Mouse (Mus musculus): ENCODE results near the gene 1700029H14Rik.

Gene 1700029H14Rik

DNA sequence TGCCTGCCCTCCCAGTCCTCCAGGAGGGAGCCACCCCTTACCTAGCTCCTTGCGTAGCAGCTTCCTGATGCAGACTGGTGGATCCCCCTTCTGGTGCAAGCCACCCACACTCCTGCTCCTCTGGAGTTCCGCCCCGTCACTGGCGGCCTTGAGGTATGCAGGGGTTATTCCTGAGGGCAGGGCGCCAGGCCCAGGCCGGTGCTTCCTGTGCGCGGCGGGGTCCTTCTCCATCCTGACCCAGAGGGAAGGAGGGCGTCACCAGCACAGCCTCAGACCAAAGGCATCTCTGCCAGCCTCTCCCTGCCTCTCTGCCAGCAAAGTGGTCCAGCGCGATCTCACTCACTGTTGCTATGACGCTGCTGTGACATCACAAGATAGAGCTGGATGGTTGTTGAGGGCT is at the start of gene 1700029H14Rik:
Gene 1700029H14Rik, minus strand, starts transcription at position 344 of the 400 bp plus-strand sequence.
- DNase-seq = peak; percentile 78

DNA sequence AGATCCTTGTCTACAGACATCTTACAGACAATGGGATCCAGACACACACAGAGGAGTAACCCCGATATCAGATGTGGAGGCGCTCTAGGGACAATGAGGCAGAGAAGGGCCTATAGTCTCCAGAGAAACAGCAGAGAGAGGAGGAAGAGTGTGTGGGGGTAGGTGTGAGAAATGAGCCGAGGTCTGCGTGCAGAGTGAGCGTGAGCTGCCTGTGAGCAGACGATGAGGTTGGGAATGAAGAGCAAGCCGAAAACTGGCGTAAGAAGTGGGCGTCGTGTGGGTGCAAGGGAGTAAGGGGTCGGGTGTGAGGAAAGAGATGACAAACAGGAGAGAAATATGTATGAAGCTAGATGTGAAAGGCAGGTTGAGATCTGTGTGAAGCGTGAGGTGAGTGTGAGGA is 49.4 kb upstream of the 1700029H14Rik start:
- DNase-seq = no peak

DNA sequence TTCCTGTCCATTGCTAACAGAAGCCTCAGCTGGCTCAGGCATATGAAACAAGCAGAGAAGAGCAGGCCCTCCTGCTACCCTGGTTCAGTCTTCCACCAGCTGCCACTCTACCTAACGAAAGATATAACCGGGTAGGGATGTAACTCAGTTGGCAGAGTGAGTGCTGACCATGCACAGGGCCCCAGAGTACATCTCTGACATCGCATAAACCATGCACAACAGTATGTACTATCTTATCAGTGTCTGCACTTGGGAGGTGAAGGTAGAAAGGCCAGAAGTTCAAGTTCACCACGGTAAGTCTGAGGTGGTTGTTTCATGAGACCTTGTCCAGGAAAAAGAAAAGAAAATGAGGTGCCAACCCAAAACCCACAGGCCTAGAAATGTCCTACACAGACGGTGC is 47.7 kb upstream of the 1700029H14Rik start:
- no peak for DNase-seq

DNA sequence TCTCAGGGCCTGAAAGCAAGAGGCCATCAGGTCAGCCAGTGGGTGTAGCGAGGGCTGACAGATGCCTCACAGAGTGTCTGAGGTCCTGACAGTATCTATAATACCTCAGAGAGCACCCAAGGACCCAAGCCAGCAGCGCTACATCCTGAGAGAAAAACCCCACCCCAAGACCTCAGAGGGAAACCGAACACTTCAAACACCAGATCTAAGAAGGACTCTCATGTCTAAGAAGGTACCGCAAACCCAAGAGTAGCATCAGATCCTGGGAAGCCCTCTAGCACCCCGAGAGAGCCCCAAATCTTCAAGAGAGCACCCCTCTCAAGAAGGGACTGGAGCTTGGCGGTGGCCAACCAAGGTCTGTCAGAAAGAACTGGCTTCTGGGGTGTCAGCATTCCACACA is 46.7 kb upstream of the 1700029H14Rik start:
- no peak for DNase-seq

DNA sequence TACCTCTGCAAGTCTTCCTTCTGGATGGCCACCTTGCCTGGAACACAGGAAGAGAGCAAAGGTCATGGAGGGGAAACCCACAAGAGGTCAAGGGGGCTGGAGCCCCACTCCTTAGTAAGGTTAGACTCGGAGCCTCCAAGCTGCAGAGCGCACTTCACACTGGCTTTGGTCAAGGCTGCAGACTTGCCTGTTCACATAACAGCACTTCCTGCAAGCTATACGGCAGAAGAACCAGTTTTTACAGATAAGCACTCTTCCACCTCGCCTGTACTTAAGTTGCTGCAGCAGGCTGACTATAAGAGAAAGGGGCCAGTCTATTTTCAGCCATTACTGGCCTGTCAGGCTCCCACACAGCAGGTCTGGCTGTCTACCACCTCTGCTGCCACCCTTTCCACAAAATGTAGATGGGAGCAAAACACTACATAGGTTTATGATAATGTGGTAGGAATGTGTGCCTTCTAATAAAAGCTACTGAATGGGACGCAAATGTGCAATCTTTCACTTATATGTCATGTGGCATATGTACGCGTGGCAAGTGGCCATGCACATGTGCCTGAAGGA is 43.7 kb upstream of the 1700029H14Rik start:
- no peak for DNase-seq

DNA sequence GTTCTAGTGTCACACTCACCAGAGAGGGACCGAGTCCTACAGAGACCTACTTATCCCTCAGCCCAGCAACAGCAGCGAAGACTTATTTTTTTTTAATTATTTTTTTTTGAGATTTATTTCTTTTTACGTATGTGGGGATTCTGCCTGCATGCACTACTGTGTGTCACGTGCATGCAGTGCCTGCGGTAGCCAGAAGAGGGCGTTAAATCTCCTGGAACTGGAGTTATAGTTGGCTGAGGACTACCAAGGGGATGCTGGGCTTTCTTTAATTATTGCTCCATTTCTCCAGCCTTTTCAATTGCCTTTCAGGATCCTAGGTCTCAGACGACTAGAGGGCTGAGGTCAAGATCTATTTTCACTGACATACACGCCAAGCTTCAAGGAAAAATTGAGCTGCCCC is 40.4 kb upstream of the 1700029H14Rik start:
- peak; percentile 66 for DNase-seq

DNA sequence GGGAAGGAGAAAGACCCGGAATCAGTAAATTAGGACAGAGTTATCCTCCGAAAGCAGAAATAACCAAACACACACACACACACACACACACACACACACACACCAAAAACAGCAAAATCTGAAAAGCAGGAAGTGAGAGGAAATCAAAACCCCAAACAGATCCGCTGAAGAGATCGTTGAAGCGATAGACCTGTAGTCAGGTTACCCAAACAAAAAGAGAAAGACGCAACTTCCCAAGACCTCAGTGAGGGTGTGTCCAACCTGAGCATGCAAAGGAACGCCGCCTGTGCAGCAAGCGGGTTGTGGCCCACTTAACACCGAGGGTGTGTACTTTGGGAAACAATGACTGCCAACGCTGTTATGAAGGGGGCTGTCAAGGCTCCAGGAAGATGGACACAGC is 38.9 kb upstream of the 1700029H14Rik start:
- no peak for DNase-seq

DNA sequence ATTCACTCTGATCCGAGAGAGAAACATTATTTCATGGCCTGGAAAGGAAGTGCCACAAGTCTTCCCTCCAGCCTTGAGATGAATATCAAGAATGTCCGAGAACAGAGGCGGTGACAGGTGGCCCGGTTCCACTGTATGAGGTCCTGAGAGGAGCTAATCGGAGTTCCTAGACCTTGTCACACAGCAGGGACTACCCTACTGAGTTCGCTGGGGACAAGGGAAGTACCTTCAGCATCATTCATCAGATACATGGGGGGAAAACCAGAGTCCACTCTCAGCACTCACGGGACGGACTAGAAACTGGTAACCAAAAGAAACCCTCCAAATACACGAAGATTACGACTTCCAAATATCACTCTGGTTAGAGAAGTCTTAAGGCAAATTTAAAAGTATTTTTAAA is 38.5 kb upstream of the 1700029H14Rik start:
- no peak for DNase-seq

DNA sequence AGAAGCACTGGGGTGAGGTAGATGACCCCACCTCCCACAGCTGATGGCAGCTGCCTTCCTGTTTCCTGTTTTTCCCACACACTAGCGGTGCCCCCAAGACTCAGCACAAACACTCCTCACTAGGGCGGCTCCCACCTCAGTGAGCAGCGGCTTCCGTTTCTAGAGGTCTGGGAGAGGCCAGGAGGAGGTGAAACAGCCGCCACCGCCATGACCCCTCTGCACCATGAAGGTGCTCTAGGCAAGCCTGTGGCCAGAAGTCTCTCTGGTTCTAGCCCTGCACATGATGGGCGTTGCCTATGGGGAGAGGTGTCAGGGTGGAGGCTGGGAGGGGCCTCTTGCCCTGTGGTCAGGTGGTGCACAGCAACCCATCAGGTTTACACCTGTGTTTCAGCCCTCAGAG is 37.9 kb upstream of the 1700029H14Rik start:
- peak; percentile 60 for DNase-seq

DNA sequence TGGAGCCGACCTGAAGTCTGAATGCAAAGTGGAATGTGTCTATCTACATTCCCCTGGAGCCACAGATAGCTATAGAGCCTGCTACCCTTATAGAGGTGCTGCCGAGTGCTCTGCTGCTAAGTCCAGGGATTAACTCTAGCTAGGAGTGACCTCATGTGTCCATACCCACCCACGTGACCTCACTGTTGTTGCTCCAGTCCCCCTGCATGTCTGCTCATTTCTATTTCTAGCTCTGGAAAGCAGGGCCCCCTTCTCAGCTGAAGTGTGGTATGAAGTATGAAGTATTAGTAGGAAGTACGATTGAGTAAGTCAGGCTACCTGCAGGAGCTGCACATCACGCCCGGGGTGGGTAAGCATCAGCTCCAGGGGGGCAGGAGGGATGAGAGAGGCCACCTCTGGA is 35.5 kb upstream of the 1700029H14Rik start:
- DNase-seq = no peak

DNA sequence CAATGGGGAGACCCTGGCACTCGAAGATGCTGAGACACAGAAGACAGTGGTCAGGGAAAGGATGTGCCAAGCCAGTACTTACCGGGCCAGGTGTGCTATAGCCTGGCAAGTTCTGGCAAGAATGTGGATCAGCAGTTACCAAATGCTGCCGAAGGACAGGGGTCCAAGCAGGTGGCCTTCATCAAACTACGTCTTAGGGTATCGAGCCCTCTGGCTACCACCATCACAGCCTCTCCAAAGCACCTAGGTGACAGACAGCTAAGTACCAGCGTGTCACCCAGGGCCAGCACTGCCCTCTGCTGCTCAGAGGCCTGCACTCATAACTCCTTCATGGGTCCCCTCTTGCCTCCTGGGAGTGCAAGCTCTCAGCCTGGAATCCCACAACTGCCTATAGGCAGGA is 33.6 kb upstream of the 1700029H14Rik start:
- DNase-seq = no peak

DNA sequence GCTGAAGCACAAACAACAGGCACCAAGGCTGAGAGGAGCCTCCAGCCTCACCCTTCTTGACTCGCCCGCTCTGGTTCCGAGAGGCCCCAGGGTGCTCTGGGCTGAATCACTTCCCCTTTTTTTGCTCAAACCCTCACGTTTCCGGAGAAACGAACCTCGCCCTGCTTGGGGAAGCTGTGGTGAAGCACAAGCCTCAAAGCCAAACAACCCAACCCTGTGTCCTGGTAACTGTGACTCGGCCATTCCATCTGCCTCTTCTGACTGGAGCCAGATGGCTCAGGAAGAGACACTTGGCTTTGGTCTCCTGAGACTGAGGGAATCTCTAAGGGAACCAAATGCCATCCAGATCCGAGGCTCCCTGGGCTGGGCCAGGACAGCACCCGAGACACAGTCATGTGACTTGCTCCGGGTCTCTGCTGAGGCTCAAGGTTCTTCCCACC is 32.6 kb upstream of the 1700029H14Rik start:
- peak; percentile 19 for DNase-seq

DNA sequence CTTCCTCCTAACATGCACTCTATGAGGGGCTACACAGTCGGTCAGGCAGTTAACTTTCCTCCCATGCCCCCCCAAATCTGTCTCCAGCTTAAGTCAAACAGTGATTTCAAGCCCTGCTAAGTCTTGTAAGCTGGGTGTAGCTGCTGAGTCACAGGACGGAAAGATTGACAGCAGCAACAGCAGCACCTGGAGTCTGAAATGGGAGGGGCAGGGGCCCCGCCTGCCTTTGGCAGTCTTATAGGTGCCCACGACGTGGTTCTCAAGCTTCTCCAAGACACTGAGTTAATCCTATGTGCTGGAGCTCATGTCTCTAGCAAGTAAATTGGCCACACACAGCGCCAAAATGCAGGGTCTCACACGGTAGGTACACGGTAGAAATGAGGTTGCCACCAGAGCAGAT is 31.1 kb upstream of the 1700029H14Rik start:
- DNase-seq = no peak

DNA sequence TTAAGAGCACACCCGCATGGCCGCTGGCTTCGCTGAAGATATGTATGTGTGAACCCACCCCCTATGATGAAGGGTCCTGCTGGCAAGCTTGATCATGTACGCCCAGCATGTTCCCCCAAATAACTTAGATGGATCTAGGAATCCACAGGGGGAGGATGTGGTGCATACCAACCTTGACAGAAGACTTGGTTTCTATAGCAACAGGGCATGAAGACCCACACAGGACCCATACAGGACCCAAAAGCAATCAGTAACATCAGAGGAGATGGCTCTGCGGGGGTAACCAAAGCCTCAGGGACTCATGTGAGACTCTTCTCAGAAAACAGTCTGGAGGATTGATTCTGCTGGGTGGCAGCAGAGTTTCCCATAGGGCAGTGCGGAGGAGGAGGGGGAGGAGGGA is 29.0 kb upstream of the 1700029H14Rik start:
- no peak for DNase-seq

DNA sequence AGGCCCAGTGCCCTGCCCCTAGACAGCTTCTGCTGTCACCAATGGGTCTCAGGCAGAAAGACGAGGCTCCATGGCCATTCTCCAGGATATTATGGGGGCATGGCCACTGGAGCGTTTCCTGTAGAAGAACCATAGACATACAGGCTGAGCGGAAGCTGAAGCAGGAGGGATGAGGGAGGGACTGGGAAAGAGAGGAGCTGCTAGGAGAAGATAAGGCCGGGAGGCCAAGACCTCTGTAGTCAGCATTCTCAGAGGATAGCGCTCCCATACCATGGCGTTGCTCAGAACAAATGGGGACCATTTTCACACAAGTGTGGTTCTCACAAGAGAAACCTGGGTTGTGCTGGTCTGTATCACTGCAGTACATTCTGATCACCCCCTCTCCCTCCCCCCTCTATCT is 26.8 kb upstream of the 1700029H14Rik start:
- no peak for DNase-seq

DNA sequence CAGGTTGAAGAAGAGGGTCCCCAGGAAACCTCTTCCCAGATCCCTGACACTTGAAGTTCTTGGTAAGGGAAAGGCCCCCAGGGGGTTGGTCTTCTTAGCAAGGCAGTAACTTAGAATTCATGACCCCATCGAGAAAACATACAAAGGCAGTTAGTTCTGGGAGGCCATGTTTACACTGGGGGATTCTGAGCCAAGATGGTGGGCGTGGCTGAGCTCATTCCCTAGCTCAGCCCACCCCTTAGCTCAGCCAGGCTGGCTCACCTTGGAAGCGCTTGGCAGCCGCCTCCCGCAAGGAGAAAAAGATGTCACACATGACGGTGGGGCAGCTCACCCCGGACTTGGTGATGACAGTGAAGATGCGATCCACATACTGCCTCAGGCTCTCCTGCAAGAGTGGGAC is 22.4 kb upstream of the 1700029H14Rik start:
- DNase-seq = no peak

DNA sequence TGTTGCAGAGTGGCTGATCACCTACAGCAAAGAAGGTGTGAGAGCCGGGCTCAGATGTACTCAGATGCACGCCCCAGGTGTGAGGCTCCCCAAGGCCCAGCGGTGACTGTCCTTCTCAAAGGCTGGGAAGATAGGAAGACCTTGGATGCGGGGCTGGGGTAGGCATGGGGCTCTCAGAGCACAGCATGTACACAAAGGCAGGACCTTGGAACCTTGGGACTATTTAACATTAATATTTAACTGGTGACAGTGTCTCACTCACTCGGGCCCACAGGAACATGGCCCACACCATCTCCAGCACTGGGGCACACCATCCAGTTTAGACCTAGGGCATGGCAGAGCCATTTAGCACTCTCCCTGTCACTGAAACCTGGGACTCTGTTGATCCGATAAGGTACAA is 15.6 kb upstream of the 1700029H14Rik start:
- no peak for DNase-seq

DNA sequence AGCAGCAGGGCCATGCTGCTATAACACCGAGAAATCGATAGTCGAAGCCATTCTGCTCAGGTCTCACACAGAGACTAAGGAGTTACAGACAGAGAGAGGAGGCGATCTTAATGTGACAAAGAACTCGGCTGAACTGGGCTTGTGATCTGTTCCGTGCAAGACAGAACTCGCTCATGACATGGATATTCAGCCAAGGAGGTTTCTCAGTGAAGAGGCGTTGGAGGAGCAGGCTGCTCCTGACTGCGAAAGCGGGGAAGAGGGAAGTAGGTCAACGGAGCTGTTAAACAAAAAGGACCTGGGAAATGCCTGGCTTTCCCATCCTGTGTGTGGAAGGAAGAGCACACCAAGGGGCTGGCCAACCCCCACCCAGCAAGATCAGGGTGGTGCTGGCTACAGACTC is 9.7 kb upstream of the 1700029H14Rik start:
- no peak for DNase-seq

DNA sequence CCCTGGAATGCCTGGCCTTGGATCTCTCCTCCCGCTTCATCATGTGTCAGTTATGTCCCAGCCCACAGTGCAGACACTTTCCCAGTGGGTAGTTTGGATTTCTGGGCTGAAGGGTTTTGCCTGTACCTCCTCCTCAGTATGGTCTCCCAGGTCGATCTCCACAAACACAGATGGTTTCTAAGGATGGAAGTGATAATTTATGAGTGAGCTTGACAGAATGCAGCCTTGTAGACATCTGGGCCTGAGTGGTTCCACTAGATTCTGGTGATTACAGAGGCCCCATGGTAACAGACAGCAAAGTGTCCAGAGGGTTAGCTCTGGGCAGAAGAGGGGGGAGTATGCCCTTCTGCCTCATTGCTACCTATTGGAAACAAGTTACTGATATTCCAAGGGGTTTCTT is 4.7 kb downstream of the 1700029H14Rik start:
- no peak for DNase-seq

DNA sequence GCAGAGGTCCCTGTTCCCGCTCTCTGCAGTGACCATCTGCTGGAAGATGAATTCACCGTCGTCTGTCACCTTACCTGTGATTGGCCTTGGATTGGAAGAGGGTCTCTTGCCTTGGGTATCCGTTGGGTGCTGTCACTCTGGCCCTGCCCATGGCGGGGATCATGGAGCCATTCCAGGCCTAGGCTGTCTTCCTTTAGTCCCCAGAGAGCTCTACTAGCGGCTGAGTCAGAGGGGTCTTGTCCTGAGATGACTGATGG is 10.8 kb downstream of the 1700029H14Rik start:
- no peak for DNase-seq

DNA sequence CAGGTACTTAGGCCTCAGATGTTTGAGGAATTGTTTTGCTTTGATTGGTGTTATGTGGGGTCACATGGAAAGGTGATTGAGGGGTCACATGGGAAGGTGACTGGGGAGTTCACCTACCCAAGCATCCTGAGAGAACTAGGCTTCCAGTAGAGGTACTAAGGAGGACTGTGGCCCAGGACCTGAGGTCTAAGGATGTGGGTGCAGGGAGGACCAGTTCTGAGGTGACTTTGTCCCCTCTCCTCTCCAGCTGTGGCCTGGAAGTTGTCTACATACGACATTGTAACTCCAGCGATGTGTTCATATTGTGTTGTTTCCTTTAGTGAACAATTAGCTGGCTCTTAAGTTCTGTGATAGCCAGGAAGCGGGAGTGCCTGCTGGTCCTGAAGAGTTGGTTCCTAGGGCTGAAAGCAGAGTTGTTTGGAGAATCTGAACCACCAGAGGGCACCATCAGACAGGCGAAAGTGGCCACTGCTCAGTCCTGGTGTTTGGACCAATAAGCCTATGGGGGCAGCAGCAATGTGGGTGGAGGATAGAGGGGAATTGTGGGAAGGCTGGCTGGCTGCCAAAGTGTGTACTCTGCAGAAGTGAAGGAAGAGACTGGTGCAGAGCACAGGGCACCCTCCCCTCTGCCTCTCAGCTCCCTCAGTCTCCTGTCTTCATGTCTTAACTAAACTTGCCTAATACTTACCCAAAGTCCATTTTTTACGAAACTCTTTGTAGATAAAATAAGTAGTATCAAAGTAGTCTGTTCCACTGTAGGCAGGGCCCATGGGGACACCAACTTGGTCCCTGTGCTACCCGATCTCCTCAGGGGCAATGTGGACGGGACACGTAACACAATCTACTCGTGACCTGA is 11.3 kb downstream of the 1700029H14Rik start:
- DNase-seq = peak; percentile 95

DNA sequence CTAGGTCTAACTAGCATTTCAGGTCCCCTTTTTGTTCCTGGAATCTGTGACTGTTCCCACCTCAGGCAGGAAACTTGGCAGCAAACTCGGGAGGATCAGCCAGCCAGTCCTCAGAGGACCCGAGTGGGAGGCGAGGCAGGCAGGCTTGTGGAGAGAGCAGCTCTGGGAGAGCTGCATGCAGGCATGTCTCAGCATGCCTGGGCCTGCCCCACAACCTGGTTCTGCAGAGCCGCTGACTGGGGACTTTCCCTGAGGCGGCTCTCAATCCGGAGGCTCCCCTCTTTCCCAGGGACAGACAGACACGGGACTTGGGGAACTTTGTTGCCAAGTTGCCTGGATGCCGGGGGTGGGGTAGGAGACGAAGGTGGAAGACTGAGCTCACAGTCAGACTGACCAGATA is 13.4 kb downstream of the 1700029H14Rik start:
- DNase-seq = peak; percentile 63

DNA sequence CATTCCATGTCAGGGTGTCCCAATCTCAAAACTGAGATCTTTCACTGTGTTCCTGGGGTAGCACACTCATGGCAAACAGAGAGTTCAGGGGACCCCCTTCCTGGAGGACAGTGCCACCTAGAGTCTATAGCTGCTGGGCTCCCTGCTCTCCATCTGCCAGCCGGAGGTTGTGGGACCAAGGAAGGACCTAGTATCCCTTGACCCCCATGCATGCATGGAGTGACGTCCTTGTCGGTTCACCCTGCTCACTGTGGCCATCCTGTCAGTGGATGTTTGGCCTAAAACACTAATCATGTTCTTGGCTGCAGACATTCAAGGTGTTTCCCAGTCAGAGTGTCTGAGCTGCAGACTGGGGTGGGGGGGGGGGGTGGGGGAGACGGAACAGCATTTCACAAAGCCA is 14.0 kb downstream of the 1700029H14Rik start:
- DNase-seq = peak; percentile 78

DNA sequence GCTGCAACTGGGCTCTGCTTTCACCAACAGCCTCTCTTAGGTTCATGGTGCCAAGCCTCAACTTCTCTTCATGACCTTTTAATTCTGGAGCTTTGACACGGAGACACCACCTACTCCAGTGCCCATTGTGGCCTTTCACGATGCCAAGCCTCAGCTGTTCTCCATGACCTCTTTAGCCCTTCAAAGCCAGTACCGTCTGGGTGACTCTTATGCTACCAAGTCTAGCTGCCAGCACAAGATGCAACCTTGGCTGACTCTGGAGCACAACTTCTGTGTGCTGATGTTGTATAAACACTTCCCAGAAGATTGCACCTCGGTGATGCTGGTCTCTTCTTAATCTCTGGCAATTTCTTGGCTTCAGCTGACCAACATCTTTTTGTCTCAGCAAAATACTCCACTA is 15.8 kb downstream of the 1700029H14Rik start:
- no peak for DNase-seq

DNA sequence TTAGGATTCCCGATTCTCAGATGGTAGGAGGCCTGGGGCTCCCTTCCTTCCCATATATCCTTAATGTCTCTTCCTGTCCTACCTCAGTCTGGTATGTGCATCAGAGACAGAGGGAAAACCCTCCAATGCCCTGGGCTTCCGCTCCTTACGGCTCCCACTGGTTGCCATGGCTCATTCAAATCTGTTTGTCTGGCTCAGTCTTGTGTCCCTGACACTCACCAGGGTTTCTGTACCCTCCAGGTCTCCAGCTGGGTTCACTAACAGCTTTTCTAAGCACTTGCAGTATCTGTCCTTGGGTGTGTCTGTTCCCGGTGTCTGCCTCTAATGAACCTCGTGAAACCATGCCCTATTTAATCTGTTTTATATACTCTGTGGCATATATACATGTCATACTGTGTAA is 20.7 kb downstream of the 1700029H14Rik start:
- DNase-seq = no peak
